Mouse (Mus musculus): ENCODE measurements at regions not wholly inside any gene's neighbourhood (a gene's known extent, or its start where the extent isn't known, plus 50 kb on each side); places are given as distances from the start of the nearest gene placed in this dataset.

- H3K4me2 ChIP-seq (ENCODE audit: low read depth): no peak overlapping the region
- H3K9ac ChIP-seq (replicated peaks): no peak overlapping the region
- no peaks in the 10 kb centered on the region for H3K36me3 ChIP-seq (replicated peaks; ENCODE audit: control insufficient read depth, insufficient read depth, low read depth)
- H3K9me3 ChIP-seq (ENCODE audit: control insufficient read depth, low read length): no peaks in the 10 kb centered on the region
- no peak for DNase-seq (ENCODE audit: low read depth in 3 of 3, low spot score in 3 of 3)
- no peak overlapping the region for H3K27ac ChIP-seq
- no peak for ATAC-seq (ENCODE audit: insufficient read depth)
- H3K27me3 ChIP-seq (ENCODE audit: control insufficient read depth, insufficient read depth, low read length): no peaks in the 10 kb centered on the region
- no peak for TF ChIP-seq EP300 (IDR thresholded peaks at IDR 0.05; ENCODE audit: low read depth)
- TF ChIP-seq CTCF (IDR thresholded peaks at IDR 0.05; ENCODE audit: low read depth): no peak
- H3K4me1 ChIP-seq (replicated peaks; ENCODE audit: control insufficient read depth in 2 of 2, insufficient read depth in 2 of 2, low read length in 1 of 2): no peaks in the 10 kb centered on the region
- H3K4me3 ChIP-seq (ENCODE audit: insufficient read depth in 1 of 2, low read depth in 2 of 2, low read length in 2 of 2): no peak overlapping the region
These were observed 205.2 kb downstream of the Lmbrd1 start for GRCm38 (mm10) chr1:24883638-24884037.

GRCm38 (mm10) chr1:24901278-24901677 is 222.8 kb downstream of the Lmbrd1 start:
- WGBS (ENCODE audit: insufficient replicate concordance): 26% methylated on average over 2 of the region's 2 CpGs
- DNase-seq (ENCODE audit: low read depth in 3 of 3, low spot score in 3 of 3): no peak

GRCm38 (mm10) chr1:24938303-24939263 is 260.2 kb downstream of the Lmbrd1 start:
- Histone ChIP-seq H3K27me3 (ENCODE audit: control insufficient read depth, insufficient read depth, low read length) (no peaks in the 10 kb centered on the region), H3K4me3 (ENCODE audit: insufficient read depth in 1 of 2, low read depth in 2 of 2, low read length in 2 of 2) (no peak overlapping the region), H3K27ac (no peak overlapping the region), H3K4me1 (replicated peaks; ENCODE audit: control insufficient read depth in 2 of 2, insufficient read depth in 2 of 2, low read length in 1 of 2) (no peaks in the 10 kb centered on the region), H3K9me3 (ENCODE audit: control insufficient read depth, low read length) (no peaks in the 10 kb centered on the region), H3K4me2 (ENCODE audit: low read depth) (no peak overlapping the region), H3K9ac (replicated peaks) (no peak overlapping the region), H3K36me3 (replicated peaks; ENCODE audit: control insufficient read depth, insufficient read depth, low read depth) (no peaks in the 10 kb centered on the region)
- no peak for ATAC-seq (ENCODE audit: insufficient read depth)
- TF ChIP-seq EP300 (IDR thresholded peaks at IDR 0.05; ENCODE audit: low read depth) (no peak), CTCF (IDR thresholded peaks at IDR 0.05; ENCODE audit: low read depth) (no peak)
- no peak for DNase-seq (ENCODE audit: low read depth in 3 of 3, low spot score in 3 of 3)
- WGBS (ENCODE audit: insufficient replicate concordance): 36% methylated on average over 3 of the region's 3 CpGs

More at GRCm38 (mm10) chr1:24901278-24901677, 222.8 kb downstream of the Lmbrd1 start:
- Histone ChIP-seq H3K36me3 (replicated peaks; ENCODE audit: control insufficient read depth, insufficient read depth, low read depth) (no peaks in the 10 kb centered on the region), H3K9ac (replicated peaks) (no peak overlapping the region), H3K27me3 (ENCODE audit: control insufficient read depth, insufficient read depth, low read length) (no peaks in the 10 kb centered on the region), H3K4me3 (ENCODE audit: insufficient read depth in 1 of 2, low read depth in 2 of 2, low read length in 2 of 2) (no peak overlapping the region), H3K4me1 (replicated peaks; ENCODE audit: control insufficient read depth in 2 of 2, insufficient read depth in 2 of 2, low read length in 1 of 2) (no peaks in the 10 kb centered on the region), H3K4me2 (ENCODE audit: low read depth) (no peak overlapping the region), H3K9me3 (ENCODE audit: control insufficient read depth, low read length) (no peaks in the 10 kb centered on the region), H3K27ac (no peak overlapping the region)
- TF ChIP-seq EP300 (IDR thresholded peaks at IDR 0.05; ENCODE audit: low read depth) (no peak), CTCF (IDR thresholded peaks at IDR 0.05; ENCODE audit: low read depth) (peak; percentile 20; the same call in 1 of the 2 replicates)
- ATAC-seq (ENCODE audit: insufficient read depth): no peak

DNA sequence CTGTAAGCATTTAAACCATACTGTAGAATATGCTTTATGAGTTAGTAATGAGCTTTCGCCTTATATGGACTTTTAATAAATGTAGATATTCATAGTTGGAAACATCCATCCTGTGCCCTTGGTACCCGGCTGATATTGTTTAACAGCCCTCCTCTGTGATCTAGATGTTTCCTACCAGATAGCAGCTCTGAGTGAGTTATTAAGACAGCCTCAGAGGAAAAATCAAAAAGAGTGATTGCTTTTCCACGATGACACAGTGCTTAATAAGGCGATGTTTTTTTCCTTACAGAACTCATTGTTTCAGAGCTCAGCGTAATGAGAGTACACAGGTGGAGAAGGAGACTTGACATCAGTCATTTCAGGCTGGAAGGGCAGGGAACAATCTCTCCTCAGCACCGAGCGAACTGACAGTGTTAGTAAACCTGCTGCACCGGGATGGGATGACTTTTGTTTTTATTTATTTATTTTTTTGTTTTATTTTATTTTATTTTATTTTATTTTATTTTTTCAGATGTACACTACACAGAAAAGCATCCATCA is 264.4 kb downstream of the Lmbrd1 start:
- ATAC-seq (ENCODE audit: insufficient read depth) (no peak), DNase-seq (ENCODE audit: low read depth in 3 of 3, low spot score in 3 of 3) (no peak)
- H3K27me3 ChIP-seq (ENCODE audit: control insufficient read depth, insufficient read depth, low read length): no peaks in the 10 kb centered on the region
- TF ChIP-seq CTCF (IDR thresholded peaks at IDR 0.05; ENCODE audit: low read depth): no peak
- TF ChIP-seq EP300 (IDR thresholded peaks at IDR 0.05; ENCODE audit: low read depth): no peak
- H3K4me3 ChIP-seq (ENCODE audit: insufficient read depth in 1 of 2, low read depth in 2 of 2, low read length in 2 of 2): no peak overlapping the region
- no peak overlapping the region for H3K4me2 ChIP-seq (ENCODE audit: low read depth)
- no peak overlapping the region for H3K27ac ChIP-seq
- no peaks in the 10 kb centered on the region for H3K36me3 ChIP-seq (replicated peaks; ENCODE audit: control insufficient read depth, insufficient read depth, low read depth)
- H3K9me3 ChIP-seq (ENCODE audit: control insufficient read depth, low read length): no peaks in the 10 kb centered on the region
- H3K4me1 ChIP-seq (replicated peaks; ENCODE audit: control insufficient read depth in 2 of 2, insufficient read depth in 2 of 2, low read length in 1 of 2): no peaks in the 10 kb centered on the region
- WGBS (ENCODE audit: insufficient replicate concordance): 69% methylated on average over 8 of the region's 8 CpGs
- H3K9ac ChIP-seq (replicated peaks): no peak overlapping the region

DNA sequence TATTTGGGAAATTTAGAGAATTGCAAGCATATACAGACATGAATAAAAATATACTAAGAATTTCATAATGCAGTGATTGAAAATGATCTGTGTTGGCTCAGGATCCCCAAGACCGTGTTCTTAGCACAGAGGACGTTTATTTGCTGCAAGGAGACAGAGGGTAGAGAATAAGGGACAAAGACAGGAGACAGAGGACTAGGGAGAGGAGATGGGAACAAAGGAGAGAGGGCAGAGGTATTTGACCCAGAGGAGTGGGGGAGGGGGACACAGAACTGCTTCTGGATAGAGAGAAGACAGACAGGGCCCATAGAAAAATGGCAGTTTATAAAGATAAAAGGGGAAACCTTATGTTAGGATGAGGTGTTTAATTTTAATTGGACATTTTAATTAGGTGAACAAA is 265.0 kb downstream of the Lmbrd1 start:
- Histone ChIP-seq H3K4me2 (ENCODE audit: low read depth) (no peak overlapping the region), H3K9me3 (ENCODE audit: control insufficient read depth, low read length) (no peaks in the 10 kb centered on the region), H3K4me1 (replicated peaks; ENCODE audit: control insufficient read depth in 2 of 2, insufficient read depth in 2 of 2, low read length in 1 of 2) (no peaks in the 10 kb centered on the region), H3K36me3 (replicated peaks; ENCODE audit: control insufficient read depth, insufficient read depth, low read depth) (no peaks in the 10 kb centered on the region), H3K27ac (no peak overlapping the region), H3K4me3 (ENCODE audit: insufficient read depth in 1 of 2, low read depth in 2 of 2, low read length in 2 of 2) (no peak overlapping the region), H3K27me3 (ENCODE audit: control insufficient read depth, insufficient read depth, low read length) (no peaks in the 10 kb centered on the region), H3K9ac (replicated peaks) (no peak overlapping the region)
- ATAC-seq (ENCODE audit: insufficient read depth) (no peak), DNase-seq (ENCODE audit: low read depth in 3 of 3, low spot score in 3 of 3) (no peak)
- no peak for TF ChIP-seq CTCF (IDR thresholded peaks at IDR 0.05; ENCODE audit: low read depth)
- TF ChIP-seq EP300 (IDR thresholded peaks at IDR 0.05; ENCODE audit: low read depth): no peak
- WGBS (ENCODE audit: insufficient replicate concordance): 35% methylated on average over 2 of the region's 2 CpGs

Measured in liver, embryonic 14.5 days (tissue).